In the genomic region with DNA sequence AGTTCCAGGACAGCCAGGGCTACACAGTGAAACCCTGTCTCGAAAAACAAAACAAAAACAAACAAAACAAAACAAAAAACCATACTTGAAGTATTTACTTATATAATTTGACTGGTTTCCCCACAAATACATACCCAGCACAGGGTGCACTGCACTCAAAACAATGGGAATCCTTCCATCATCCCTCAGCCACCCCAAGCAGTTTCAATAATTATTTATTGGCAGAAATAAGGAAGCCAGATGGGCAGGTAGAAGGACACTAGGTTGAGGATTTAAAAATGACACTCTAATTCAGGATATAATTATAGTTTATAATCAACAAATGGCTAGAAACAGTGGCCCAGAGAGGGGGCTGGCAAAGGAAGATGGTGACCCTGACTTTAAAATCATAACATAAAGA, we compare ENCODE assay signal across 16 mouse cellular contexts.
DNase-seq lines count a peak whose midpoint lies in the region; TF ChIP-seq lines count a peak whose summit lies in the region.
"Had no signal": no experiment of that assay in that cellular context is flagged by ENCODE, and none has a peak within 500 bp of the region (broad histone marks: within the 10 kb centered on the region; RNA-seq: fewer than 3 reads in every experiment).

No protein-coding gene starts in this region.

- peak overlapping the region; percentile 77; the same call in 1 of the 2 replicates for H3K27ac ChIP-seq in cerebellum, adult 2 months (ENCODE audit: insufficient read depth, low read length)

- 75% methylated on average over 1 of the region's 1 CpGs for WGBS in cerebellum, adult 2 months

- DNase-seq in cerebellum, adult 2 months: peak in 1 of 2 experiments; percentile 60
- DNase-seq in cerebellum, adult 11-12 months: no peak
- peak; percentile 60 for DNase-seq in brain, adult 2 months (ENCODE audit: low read depth, low spot score)
- no peak for DNase-seq in urinary bladder, postnatal 36 days (ENCODE audit: low spot score in 2 of 2)
- DNase-seq: adrenal gland, adult 2 months; adrenal gland, adult 8-10 months; adrenal gland, postnatal 10 days; adrenal gland, postnatal 25 days; adrenal gland, postnatal 36 days; B cell, adult 2 months; cerebellum, adult 11 months; cerebellum, adult 18-20 months; cerebellum, adult 8-10 months; cerebellum, adult 9-10 months had no signal

- no peak for TF ChIP-seq CTCF in cerebellum, adult 2 months (IDR thresholded peaks at IDR 0.05; ENCODE audit: borderline replicate concordance, insufficient read depth, low read depth, low read length)

- H3K4me1 ChIP-seq in cerebellum, adult 2 months (ENCODE audit: control insufficient read depth, insufficient read depth, low read length): peaks cover 66% of the 10 kb centered on the region

- no peak for TF ChIP-seq POLR2A in cerebellum, adult 2 months (IDR thresholded peaks at IDR 0.05; ENCODE audit: borderline replicate concordance, insufficient read depth, low read length)

- H3K4me3 ChIP-seq in cerebellum, adult 2 months (replicated peaks; ENCODE audit: insufficient read depth, low read depth, low read length): no peak overlapping the region

- no peaks in the 10 kb centered on the region for H3K27me3 ChIP-seq in cerebellum, adult 2 months (ENCODE audit: control insufficient read depth, insufficient read depth, low read length)
- H3K27me3 ChIP-seq: CH12.LX, Patski had no signal
